Mouse (Mus musculus): ENCODE results near the gene Mmp11. TPM values are rescaled to one million over a fixed set of nuclear protein-coding genes. Genes with fewer than 3 reads are reported as not detected.
A peak's percentile ranks its signal among the peaks of the same experiment; 100 is the strongest.

Gene Mmp11
- total RNA-seq, 2 experiments from 2014 or later, result 5.0 to 5.2 TPM

- DNase-seq, result peak; percentile 34 to 61
Measured at GRCm38 (mm10) chr10:75937851-75938643, 1.8 kb upstream of the Mmp11 start.

DNA sequence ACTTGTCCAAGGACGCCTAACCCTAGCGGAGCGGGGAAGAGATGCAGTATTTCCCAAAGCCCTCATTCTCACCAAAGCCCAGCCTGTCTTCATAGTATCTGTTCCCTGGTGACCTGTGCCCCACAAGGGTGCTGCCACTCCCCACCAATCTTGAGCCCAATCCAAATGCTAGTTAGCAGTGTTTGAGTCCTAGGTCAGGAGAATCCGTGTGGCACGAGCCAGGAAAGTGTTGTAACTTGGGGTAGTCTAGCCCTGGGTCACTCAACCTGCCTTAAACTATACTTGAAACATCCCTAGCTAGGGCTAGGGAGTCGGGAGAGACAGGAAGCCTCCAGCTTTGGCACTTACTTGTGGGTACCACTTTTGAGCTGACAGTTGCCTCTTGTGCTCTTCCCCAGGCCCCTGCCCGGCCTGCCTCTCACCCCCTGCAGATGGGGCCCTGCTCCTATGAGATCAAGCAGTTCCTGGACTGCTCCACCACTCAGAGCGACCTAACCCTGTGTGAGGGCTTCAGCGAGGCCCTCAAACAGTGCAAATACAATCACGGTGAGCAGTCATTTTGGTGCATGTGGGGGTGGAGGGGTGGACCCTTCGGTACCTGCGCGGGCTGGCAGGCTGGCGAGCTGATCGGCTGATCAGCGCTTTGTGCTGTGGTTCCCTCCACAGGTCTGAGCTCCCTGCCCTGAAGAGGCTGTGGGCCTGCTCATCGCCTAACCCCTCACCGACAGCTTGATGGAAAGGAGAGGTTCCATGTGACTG lies 792 bp upstream of the Mmp11 start:
- peak in 1 of 2 experiments; percentile 28 for DNase-seq

- DNase-seq, result no peak
Measured at GRCm38 (mm10) chr10:75934991-75935390, 1.3 kb downstream of the Mmp11 start.

DNA sequence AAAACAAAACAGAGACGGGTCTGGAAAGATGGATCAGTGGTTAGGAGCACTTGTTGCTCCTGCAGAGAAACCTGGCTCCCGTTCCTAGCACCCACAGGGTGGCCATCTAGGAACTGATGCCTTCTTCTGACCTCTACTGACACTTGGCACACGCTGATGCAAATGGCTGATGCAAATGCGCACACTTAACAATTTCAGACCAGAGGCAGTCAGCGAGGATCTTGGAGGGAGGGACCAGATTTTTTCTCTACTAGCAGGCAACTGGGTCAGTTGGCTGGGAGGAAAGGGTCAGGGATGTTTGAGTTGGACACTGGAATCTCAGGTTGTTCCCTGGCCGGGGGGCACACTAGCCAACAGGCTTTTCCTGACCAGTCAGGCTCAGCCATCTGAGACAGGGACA lies 3.4 kb downstream of the Mmp11 start, which contains the start of gene Chchd10:
Gene Chchd10 (plus strand): TSS at position 240 of the 400 bp plus-strand sequence.
- DNase-seq, result no peak

DNA sequence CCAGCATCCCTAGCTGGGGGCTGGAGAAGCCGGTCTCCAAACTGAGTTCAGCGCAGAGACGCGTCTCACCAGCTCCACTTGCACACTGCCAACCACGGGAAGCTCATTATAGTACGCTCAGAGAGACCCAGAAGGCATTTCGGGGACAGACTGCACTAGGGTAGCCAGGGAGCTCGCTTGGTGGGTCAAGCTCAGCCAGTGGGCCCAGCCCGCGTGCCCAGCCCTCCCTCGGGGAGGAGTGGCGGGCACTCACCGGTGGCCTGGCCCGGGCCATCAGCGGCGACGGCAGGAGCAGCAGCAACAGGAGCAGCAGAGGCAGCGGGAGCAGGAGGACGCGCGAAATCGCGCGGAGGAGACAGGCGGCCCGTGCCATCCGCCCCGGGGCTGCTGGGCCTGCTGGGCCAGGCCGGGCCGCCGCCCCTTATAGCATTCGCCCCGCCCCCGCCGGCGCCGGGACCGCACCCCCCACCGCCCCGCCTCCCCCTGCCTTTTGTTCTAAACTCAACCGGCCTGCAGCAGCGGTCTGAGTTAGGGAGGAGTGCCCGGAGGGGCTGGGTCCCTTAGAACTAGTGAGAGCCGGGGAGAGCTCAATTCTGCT lies 4.1 kb downstream of the Mmp11 start:
- DNase-seq, result peak; percentile 65 to 67

GRCm38 (mm10) chr10:75931311-75931710 lies 5.0 kb downstream of the Mmp11 start:
- DNase-seq, result no peak

GRCm38 (mm10) chr10:75930304-75930703 lies 6.0 kb downstream of the Mmp11 start:
- peak in 1 of 2 experiments; percentile 33 for DNase-seq

DNA sequence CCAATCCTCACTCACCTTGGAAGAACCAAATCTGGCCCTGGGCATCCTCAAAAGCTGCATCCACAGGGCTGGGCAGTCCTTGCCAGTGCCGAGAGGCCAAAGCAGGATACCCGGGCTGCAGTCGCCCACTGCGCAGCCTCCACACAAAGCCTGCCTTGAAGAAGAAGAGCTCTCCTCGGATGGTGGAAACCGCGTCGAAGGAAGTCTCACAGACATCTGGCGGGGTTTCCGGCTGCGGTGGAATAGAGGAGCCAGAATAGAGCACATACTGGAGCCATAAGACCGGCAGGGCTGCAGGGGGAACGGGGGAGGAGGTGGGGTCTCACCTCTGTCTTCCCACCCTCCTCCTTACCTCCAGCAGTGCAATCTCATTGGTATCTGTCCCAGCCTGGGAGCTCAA lies 9.9 kb downstream of the Mmp11 start:
- DNase-seq, result no peak

- DNase-seq, result no peak
Measured at GRCm38 (mm10) chr10:75924324-75924723, 12.0 kb downstream of the Mmp11 start.

DNA sequence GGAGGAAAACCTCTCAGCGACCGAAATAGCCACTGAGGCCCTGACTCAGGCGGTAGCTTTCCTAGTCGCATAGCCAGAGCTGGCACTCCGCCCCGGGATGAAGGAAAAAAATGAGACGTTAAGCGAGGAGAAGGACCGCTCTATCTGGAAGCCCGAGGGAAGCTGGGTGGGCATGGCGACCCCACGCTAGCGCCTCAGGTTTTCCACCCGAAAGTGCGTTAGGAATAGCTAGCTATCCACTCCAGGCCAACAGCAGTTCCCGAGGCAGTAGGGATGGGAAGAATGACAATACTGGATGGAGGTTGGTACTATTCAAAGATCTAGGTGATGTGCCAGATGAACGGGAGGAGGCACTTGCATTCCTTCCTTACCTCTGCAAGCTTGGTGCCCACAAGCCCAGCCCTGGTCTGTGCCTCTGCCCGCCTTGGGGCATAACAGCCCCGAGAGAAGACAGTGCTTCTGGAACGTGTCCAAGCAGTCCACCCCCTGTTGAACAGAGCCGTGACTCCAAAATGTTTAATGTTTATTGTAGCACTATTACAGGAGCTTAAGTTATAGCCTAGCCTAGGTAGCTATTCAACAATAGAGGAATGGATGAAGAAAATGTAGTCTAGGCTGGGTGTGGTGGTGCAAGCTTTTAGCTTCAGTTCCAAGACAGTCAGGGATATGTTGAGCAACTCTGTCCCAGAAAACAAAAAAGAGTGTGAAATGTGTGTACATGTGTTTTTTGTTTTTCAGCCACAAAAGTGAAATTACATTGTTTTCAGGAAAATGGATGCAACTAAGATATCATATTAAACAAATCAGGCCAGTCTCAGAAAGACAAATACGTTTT lies 14.4 kb downstream of the Mmp11 start:
- DNase-seq, result no peak

DNA sequence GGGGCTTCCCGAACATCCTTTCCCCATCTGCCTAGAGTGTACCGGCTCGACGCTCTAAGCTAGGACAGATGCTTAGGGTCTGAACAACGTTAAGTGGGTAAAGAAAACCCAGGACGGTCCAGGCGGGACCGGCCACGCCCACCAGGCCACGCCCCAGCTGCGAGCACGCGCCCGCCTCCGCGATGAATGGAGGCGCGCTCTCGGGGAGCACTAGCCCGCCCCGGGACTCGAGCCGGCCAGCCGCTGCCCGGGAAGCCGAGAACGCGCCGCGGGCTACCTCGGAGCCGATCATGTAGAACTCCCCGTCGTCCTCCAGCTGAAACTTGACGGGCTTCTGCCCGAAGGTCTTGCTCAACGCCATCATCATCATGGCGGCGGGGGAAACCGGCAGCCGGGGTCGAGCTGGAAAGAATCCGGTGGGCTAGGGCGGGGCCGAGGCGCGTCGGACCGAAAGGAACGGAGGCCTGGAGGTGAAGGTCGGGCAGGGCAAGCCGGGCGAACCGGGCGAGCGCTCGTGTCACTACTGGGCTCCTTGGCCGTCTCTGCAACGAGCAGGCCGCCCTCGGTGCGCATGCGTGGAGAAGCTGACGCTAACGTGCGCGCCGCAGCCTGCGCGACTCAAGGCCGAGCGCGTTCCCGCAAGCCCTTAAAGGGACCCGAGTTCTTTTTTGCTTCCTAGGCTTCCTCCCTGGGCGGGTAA lies 15.1 kb downstream of the Mmp11 start, which contains the start of gene Smarcb1:
Gene Smarcb1 (minus strand): TSS at position 592 of the 700 bp plus-strand sequence.
- DNase-seq, result peak; percentile 96 to 97

DNA sequence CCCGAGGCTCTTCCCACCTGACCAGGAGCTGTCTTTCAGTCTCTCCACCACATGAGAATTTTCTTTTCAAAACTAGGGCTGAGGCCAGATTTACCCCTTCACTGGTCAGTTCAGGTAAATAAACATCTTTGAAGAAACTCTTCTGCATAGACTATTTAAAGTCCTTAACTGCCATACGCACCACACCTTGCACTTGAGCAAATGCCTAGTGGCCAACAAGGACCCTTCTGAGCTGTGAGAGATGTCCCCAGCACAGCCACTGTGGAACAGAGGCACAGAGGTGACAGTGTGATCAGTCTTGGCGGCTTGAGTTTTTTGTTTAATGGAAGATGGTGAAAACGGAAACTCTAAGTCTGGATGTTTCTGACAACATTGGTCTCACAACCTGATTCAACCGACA lies 17.3 kb downstream of the Mmp11 start:
- DNase-seq, result no peak

GRCm38 (mm10) chr10:75916840-75917239 lies 19.5 kb downstream of the Mmp11 start:
- DNase-seq, result no peak

DNA sequence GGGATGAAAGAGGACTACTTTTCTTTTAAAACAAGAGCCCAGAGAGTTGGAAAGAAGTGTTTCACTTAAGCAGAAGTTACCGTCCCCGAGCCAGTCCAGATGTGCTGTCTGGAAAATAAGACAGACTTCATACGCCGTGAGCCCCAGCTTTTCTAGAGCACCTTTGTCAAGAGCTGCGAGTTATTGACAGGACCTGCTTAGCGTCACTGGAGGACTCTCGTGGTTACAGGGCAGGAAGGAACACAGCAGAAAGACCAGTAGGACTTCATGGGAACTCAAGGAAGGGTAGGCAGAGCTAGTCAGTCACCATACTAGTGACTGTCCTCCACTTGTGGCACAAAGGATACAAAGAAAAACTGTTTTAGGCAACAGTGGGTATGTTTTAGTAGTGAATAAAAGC lies 20.7 kb downstream of the Mmp11 start:
- DNase-seq, result no peak

- DNase-seq, result no peak
Measured at GRCm38 (mm10) chr10:75913013-75913589, 23.2 kb downstream of the Mmp11 start.

DNA sequence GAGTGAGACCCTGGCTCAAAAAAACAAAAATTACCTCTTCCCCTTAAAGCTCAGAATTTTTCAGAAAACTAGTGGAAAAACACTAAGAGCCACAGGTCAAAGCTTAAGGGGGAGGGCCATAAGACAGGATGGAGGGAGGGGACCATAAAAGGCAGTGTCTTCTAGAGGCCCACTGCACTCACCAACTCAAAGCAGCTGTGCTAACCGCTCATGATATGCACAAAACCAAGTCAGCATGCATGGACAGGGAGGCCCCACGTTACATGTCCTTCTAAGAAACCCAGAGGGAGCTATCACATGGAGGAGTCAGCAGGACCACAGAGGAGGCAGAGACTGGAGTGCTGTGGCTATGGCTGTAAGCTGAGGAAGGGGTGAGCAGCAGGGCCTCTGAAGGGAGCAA lies 25.6 kb downstream of the Mmp11 start:
- DNase-seq, result no peak

- DNase-seq, result no peak
Measured at GRCm38 (mm10) chr10:75906882-75907281, 29.4 kb downstream of the Mmp11 start.

DNA sequence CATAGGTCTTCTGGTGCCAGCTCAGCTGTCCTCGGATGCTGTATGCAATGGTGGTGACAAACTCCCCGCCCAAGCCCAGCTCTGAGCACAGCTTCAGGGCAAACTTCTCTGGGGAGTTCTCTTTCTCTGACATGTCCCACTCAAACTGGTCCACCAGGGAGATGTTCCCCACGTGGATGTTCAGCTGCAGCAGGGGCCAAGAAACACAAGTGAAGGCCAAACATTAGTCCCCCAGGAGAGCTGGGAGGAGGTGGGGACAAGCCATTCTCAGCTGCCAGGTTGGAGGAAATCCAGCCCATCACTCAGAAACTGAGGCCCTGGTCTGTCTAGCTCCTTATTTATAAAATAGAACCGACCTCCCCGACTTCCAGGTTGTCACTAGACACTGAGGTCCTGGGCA lies 31.9 kb downstream of the Mmp11 start:
- DNase-seq, result peak in 1 of 2 experiments; percentile 43

DNA sequence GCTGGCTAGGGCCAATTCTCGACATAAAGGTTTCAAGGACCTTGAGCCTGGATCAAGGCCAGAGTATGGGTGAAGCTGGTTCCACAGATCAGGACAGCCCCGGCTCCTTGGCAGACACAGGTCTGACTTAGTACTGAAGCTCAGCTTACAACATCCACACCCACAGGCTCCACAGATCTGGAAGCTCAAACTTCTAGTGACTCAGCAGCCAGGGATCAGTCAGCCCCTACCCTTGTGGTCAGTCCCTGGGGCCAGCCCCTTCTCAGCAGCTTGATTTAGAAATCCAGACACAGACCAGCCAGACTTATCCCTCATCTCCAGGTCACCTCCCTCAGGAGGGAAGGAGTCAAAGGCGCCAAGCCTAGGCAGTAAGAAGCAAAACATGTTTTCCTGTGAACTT lies 37.5 kb downstream of the Mmp11 start:
- peak; percentile 77 to 90 for DNase-seq

DNA sequence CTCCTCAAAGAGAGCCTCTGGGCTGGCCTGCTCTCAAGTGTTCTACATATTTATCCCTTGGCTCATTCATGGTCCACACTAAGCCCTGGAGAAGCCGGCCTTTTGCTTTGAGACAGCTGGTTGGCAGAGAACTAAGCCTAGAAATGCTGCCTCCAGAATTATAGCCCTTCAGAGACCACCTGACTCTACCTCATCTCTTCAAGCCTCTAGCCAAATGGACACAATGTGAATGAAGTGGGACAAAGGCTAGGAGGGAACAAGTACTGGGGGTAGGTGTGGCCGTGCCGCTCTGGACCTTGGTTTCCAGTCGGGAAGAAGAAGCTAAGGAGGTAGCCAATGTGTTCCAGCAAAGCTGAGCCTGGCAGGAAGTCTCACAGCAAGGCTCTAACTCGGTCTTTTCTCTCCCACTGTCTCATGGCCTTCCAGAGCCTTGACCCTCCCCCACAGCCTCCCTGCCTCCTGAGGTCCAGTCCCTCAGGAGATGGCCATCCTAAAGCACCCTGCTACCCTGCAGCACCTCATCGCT lies 38.2 kb downstream of the Mmp11 start:
- DNase-seq, result no peak

GRCm38 (mm10) chr10:75897373-75897772 lies 38.9 kb downstream of the Mmp11 start:
- peak; percentile 62 to 88 for DNase-seq

All from heart, adult 18-20 months (tissue).